Mouse (Mus musculus): ENCODE results near the gene Tnnc1. TPM values are rescaled to one million over a fixed set of nuclear protein-coding genes. Genes with fewer than 3 reads are reported as not detected.

The Tnnc1 gene
- polyA plus RNA-seq, 1 experiment = 6.3 TPM

DNA sequence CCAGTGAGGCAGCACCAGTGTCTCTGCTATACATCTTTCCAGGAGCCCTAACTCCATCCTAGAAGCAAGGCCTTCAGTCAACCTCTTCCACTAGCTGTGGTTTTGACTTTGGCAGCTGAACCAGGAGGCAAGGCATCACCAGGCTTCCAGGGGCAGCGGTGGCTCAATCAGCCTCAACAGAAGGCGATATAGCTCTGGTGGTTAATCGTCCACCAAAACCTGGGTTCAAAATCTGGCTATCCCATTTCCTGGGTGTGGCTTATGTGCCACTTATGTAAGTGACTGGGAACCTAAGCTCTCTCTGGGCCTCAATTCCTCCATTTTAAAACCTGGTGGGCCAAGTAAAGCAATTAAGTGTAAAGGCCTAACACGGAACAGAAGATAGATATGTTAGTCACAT, 3.3 kb upstream of the Tnnc1 start:
- no peak for DNase-seq (ENCODE audit: low read depth)
- TF ChIP-seq POLR2A (IDR thresholded peaks at IDR 0.05; ENCODE audit: borderline replicate concordance, extremely low read depth, insufficient read depth, insufficient read length, poor library complexity, severe bottlenecking) (no peak), CTCF (IDR thresholded peaks at IDR 0.05; ENCODE audit: borderline replicate concordance, extremely low read depth, insufficient read depth, insufficient read length) (no peak)

DNA sequence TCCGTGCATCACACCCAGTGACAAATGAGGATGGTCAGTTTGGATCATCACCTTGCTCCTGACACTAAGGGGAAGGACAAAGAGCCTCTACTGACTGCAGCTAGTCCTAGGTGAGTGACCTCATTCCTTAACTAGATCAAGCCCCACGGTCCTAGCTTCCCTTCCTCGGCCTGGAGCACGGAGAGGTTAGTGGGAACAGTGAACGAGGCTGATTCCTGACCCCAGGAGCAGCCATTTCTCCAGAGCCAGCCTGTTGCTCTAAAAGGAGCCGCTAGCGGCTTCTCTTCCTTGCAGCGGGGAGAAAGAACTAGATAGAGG, 2.9 kb upstream of the Tnnc1 start:
- DNase-seq (ENCODE audit: low read depth) = no peak
- TF ChIP-seq CTCF (IDR thresholded peaks at IDR 0.05; ENCODE audit: borderline replicate concordance, extremely low read depth, insufficient read depth, insufficient read length) = no peak
- TF ChIP-seq POLR2A (IDR thresholded peaks at IDR 0.05; ENCODE audit: borderline replicate concordance, extremely low read depth, insufficient read depth, insufficient read length, poor library complexity, severe bottlenecking) = no peak

DNA sequence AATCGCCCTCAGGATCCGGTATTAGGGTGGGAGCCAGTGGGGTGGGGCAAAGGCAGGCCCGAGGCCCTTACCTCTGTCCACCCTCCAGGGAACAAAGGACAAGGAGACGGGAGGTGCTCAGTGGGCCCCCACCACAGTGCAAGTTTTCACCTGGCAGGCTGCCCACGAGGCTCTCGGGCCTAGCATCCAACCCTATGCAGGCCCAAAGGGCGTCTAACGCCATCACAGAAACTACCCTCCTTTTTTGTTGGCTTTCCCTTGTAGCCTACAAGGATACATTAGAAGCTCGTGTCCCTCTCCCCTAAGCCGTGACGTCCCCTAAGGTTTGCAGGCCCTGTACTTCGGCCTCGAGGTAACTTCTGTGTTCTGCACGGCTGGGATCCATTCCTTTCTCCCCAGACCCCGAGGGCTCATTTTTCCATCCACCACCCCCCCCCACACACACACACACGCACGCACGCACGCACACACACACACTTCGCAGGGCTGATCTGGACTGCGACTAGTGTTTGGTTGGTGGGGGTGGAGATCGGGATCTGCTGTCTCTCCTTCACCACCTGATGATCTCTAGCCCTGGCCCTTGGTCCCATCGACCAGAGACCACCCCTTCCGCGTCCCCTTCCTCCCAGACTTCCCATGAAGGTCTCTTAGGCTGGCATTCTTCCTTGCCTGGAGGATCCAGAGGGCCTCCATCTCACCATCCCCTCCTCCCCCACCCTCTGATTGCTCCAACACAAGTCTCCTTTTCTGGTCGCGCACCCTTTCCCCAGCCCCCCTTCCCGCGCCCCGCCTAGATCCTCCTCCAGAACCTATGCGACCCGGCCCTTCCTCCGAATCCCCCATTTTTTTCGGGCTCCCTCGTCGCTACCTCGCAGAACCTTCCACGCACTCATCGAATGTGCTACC, 2.3 kb upstream of the Tnnc1 start:
- peak; percentile 75 for DNase-seq (ENCODE audit: low read depth)
- no peak for TF ChIP-seq CTCF (IDR thresholded peaks at IDR 0.05; ENCODE audit: borderline replicate concordance, extremely low read depth, insufficient read depth, insufficient read length)
- no peak for TF ChIP-seq POLR2A (IDR thresholded peaks at IDR 0.05; ENCODE audit: borderline replicate concordance, extremely low read depth, insufficient read depth, insufficient read length, poor library complexity, severe bottlenecking)

- DNase-seq (ENCODE audit: low read depth) = peak; percentile 97
- TF ChIP-seq CTCF (IDR thresholded peaks at IDR 0.05; ENCODE audit: borderline replicate concordance, extremely low read depth, insufficient read depth, insufficient read length) = no peak
- peak; percentile 96 for TF ChIP-seq POLR2A (IDR thresholded peaks at IDR 0.05; ENCODE audit: borderline replicate concordance, extremely low read depth, insufficient read depth, insufficient read length, poor library complexity, severe bottlenecking)
Observed at GRCm38 (mm10) chr14:31206472-31206981, 1.6 kb upstream of the Tnnc1 start.

- no peak for DNase-seq (ENCODE audit: low read depth)
- TF ChIP-seq POLR2A (IDR thresholded peaks at IDR 0.05; ENCODE audit: borderline replicate concordance, extremely low read depth, insufficient read depth, insufficient read length, poor library complexity, severe bottlenecking) = no peak
- no peak for TF ChIP-seq CTCF (IDR thresholded peaks at IDR 0.05; ENCODE audit: borderline replicate concordance, extremely low read depth, insufficient read depth, insufficient read length)
Observed at GRCm38 (mm10) chr14:31207070-31207830, 862 bp upstream of the Tnnc1 start.

- TF ChIP-seq CTCF (IDR thresholded peaks at IDR 0.05; ENCODE audit: borderline replicate concordance, extremely low read depth, insufficient read depth, insufficient read length) = no peak
- no peak for TF ChIP-seq POLR2A (IDR thresholded peaks at IDR 0.05; ENCODE audit: borderline replicate concordance, extremely low read depth, insufficient read depth, insufficient read length, poor library complexity, severe bottlenecking)
- DNase-seq (ENCODE audit: low read depth) = no peak
Observed at GRCm38 (mm10) chr14:31209133-31209557, 1.0 kb downstream of the Tnnc1 start.

DNA sequence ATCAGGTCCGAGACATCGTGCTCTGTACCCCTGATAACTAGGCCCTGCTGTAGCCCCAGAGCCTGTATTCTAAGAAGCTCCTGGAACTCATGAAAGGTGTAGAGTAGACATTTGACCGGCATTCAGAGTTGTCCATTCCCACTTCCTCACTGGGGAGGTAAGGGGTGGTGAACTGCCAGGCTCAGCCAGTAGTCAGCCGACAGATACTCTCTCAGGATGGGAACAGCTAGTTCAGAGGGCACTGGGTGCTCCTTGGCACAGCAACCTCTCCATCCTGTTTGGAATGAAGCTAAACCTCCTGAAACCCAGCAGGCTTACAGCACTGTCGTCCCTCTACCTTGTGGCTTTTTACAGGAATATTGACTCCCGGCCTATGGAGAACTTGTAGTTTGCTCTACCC, 3.7 kb downstream of the Tnnc1 start:
- DNase-seq (ENCODE audit: low read depth) = no peak
- no peak for TF ChIP-seq CTCF (IDR thresholded peaks at IDR 0.05; ENCODE audit: borderline replicate concordance, extremely low read depth, insufficient read depth, insufficient read length)
- TF ChIP-seq POLR2A (IDR thresholded peaks at IDR 0.05; ENCODE audit: borderline replicate concordance, extremely low read depth, insufficient read depth, insufficient read length, poor library complexity, severe bottlenecking) = no peak

- DNase-seq (ENCODE audit: low read depth) = no peak
- TF ChIP-seq CTCF (IDR thresholded peaks at IDR 0.05; ENCODE audit: borderline replicate concordance, extremely low read depth, insufficient read depth, insufficient read length) (no peak), POLR2A (IDR thresholded peaks at IDR 0.05; ENCODE audit: borderline replicate concordance, extremely low read depth, insufficient read depth, insufficient read length, poor library complexity, severe bottlenecking) (no peak)
Observed at GRCm38 (mm10) chr14:31212499-31212898, 4.4 kb downstream of the Tnnc1 start.

DNA sequence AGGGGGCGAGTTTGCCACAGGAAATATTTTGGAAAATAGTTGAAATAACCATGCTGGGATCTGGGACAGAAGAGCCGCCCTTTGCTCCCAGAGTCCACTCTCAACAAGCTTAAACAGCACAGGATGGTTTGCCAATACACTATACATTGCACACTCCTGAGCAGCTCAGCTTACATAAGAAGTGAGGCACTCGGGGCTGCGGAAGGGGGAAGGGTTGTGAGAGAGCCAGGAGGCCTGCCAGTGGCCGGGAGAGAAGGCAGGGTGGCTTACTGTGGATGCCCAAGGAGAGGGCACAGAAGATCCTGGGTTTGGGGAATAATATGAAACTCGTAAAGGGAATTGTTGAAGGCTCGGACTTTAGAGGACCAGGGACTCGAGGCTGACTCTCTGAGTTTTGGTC, 5.8 kb downstream of the Tnnc1 start:
- DNase-seq (ENCODE audit: low read depth) = no peak
- TF ChIP-seq CTCF (IDR thresholded peaks at IDR 0.05; ENCODE audit: borderline replicate concordance, extremely low read depth, insufficient read depth, insufficient read length) (no peak), POLR2A (IDR thresholded peaks at IDR 0.05; ENCODE audit: borderline replicate concordance, extremely low read depth, insufficient read depth, insufficient read length, poor library complexity, severe bottlenecking) (no peak)

GRCm38 (mm10) chr14:31214684-31215083, 6.6 kb downstream of the Tnnc1 start:
- TF ChIP-seq CTCF (IDR thresholded peaks at IDR 0.05; ENCODE audit: borderline replicate concordance, extremely low read depth, insufficient read depth, insufficient read length) (no peak), POLR2A (IDR thresholded peaks at IDR 0.05; ENCODE audit: borderline replicate concordance, extremely low read depth, insufficient read depth, insufficient read length, poor library complexity, severe bottlenecking) (no peak)
- no peak for DNase-seq (ENCODE audit: low read depth)
